Mouse (Mus musculus): Measurements from ENCODE around the gene Ccdc170.

GRCm38 (mm10) chr10:4599591-4599990, 117.3 kb downstream of the Ccdc170 start:
- TF ChIP-seq POLR2A (IDR thresholded peaks at IDR 0.05; ENCODE audit: low read depth, low read length) (no peak), CTCF (IDR thresholded peaks at IDR 0.05; ENCODE audit: extremely low read depth, insufficient read length, insufficient replicate concordance, low read depth, low read length) (no peak)

Measured in small intestine, adult 2 months (tissue).